Mouse (Mus musculus): ENCODE results near the gene Figla.
A peak's percentile ranks its signal among the peaks of the same experiment; 100 is the strongest.

Gene Figla

DNA sequence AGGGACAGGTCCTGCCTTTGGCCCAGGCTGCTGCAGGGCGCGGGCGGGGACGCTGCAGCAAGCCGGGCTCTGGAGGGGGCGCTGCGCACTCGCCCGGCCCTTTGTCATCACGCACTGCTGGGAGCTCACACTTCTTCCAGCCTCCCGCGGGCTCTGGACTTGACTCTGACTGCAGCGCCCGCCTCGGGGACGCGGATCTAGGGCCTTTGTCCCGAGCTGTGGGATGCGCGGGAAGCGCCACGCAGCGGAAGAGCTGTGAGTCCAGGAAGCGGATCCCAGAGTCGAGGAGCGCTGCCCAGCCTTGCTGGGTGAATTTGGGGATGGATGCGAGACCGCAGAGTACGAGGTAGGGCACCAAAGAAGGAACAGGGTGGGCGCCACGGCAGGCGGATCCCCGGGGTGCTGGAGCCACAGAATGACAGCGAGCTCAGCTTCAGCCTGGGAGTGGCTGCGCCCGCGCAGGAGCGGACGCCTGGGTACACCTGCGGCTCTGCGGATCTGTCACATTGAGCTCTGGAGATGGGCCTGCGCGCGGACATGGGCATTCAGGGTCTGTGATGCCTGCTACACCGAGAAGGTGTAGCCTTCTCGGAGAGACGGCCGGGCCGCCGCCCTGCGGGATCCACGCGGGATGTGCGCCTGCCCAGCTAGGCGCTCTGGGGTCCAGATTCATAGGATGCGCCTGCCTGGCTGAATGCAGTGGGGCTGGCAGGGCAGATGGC is 12.8 kb downstream of the Figla start, which contains the start of gene Add2:
Add2 (plus strand) TSS at position 81 of the 722 bp plus-strand sequence.
- DNase-seq (ENCODE audit: low spot score) = no peak

DNA sequence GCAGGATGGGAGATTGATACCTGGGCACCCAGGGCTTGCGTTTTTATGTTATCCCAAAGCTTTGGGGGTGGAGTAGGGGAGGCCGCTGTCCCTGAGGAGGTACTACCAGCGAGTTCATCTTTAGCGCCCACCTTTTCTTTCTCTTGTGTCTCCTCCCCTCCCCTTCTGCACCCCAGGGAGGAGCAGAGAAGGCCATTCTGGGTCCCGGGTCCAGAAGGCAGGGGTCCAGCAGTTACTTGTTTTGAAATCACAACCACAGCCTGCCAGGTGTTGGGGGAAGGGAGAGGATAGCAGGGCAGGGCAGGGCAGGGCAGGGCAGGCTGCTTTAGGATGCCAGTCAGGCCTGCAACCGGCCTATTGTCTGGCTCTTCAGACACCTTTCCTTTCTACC is 13.3 kb downstream of the Figla start:
- DNase-seq (ENCODE audit: low spot score) = no peak

DNA sequence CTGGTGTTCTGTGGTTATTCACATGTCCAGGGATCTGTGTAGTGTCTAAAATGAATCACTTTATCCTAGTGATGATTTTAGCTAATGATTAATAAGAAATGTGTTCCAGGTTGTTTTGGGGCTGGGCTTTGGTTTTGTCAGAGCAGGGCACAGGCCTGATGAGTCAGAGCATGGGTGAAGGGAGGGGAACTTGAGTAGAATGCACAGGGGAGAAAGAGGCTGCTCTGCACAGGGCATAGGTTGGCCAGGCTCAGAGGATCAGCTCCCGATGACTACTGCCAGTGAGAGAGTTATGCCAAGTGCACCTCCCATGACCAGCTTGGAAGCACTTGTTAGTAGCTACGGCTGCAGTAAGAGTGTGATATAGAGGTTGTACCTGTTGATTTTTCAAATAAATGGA is 15.6 kb downstream of the Figla start:
- DNase-seq (ENCODE audit: low spot score) = no peak

DNA sequence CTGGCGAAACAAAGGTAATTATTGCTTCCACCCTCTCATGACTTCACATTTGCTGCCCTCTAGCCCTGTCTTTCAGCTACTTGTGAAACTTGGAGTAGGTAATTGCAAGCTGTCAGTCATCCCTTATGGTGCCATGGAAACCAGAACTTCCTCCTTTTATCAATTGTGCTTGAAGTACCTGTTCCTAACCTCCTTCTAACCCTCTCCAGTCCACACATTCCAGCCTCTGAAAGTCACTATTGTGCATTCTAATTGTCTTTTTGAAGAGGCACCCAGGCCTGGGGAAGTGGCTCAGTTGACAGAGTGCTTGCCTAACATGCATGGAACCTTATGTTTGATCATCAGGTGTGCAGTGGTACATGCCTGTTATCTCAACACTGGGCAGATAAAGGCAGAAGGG is 17.7 kb downstream of the Figla start:
- DNase-seq (ENCODE audit: low spot score) = no peak

DNA sequence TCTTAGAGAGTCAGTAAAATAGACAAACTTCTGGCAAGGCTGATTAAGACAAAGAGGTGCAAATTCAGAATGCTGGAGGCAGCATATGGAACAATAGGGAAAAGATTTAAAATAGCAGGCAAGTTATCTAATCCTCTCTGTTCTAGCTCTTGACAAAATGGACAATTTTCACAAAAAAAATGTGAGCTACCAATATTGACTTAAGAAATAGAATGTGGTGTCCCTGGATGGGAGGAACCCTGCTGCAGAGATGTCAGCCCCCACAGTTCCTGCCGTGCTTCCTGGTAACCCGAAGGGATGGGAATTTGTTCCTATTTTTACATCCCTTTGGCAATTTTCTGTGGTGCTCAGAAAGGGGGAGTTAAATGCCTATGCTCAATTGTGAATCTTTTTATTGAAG is 22.9 kb downstream of the Figla start:
- DNase-seq (ENCODE audit: low spot score) = no peak

DNA sequence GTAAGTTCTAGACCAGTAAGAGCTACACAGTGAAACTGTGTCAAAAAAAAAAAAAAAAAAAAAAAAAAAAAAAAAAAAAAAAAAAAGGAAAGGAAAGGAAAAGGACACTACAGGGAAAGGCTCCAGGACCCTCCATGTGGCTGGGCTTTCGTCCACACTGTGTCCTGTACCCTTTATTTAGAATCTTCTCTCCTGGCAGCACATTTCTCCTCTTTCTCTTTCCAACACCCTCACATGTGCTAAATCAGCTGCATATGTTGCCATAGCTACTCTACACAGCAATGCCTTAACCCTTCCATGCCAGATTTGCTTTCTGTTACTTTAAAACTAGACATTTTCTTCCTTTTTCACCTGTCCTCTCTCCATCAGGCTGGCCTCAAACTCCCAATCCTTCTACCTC is 24.2 kb downstream of the Figla start:
- no peak for DNase-seq (ENCODE audit: low spot score)

DNA sequence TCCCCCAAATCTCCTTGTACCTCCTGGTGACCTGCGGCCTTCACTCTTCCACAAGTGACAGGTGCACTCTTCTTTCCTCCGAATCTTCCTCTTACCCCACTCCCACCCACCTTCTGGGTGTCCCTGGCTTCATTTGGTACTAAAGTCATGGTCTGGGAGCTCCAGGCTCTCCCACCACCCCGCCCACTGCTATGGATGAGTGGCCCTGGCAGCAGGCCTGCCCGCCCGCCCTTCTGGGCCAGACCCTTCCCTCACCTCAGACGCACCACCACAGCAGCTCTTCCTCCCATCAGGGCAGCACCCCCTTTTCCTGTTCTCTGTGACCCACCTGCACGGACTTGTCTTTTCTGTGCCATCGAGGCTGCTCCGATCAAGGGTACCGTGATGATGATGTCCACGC is 31.5 kb downstream of the Figla start:
- no peak for DNase-seq (ENCODE audit: low spot score)

DNA sequence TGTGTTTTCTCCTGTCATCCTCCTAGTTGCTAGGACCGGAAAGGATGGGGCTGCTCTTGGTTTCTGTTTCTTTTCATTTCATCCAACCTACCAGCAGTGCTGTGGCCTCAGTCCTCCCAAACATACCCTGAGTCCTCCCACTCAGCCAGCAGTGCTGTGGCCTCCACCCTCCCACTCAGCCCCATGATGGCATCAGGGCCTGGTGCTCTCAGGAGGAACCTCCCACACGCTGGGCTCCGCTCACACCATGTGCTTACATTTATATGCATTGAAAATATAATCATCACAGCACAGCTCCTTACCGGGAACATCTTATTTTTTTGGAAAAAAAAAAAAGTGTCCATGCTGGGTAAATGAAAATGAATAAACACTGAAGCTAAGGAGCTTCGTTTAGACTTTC is 32.5 kb downstream of the Figla start:
- no peak for DNase-seq (ENCODE audit: low spot score)

DNA sequence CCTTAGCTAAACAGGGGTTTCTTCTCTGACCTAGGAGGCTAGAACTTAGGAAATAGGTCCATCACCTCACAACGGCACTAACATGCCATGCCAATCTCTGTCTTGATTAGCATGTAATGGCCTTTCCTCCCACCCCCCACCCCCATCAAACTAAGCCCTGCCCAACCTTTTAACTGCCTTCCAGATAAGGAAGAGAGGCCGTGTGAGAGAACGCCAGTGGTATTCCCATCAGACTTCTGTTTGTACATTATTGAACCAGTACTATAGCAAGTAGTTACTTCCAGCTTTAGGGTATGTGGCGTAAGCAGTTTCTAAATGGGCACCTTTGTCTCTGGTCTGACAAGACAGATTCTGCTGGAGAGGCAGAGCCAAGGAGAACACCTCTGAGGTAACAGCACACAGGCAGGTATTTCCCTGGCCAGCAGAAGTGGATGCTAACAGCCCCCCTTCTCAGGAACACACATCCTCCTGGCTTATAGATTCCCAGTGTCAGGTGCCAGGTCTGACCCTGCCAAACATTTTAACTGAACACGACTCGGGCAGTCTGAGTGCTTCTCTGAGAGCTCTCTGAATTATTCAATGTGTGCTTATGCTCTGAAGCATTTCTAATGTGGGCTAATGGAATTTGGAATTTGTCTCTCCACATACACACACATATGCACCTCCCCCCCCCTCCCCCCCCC is 34.8 kb downstream of the Figla start:
- peak; percentile 34 for DNase-seq (ENCODE audit: low spot score)

DNA sequence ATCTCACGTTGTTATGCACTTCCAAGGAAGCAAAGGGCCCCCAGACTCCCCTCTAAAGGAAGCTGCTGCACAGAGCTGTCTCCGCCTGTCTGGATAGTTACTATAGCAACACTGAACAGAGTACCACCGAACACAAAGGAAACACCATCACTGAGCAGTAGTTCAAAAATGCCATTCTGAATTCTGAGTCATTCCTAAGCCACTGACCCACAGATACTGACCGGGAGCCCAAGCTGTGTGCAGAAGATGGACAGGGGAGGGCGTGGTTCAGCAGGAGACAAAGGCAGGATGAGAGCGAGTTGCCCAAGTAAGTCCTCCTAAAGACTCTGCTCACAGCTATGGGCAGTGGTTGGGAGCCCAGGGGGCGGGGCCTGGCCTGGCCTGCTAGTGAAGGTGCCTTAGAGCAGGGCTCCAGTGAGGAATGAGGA is 36.1 kb downstream of the Figla start:
- no peak for DNase-seq (ENCODE audit: low spot score)

DNA sequence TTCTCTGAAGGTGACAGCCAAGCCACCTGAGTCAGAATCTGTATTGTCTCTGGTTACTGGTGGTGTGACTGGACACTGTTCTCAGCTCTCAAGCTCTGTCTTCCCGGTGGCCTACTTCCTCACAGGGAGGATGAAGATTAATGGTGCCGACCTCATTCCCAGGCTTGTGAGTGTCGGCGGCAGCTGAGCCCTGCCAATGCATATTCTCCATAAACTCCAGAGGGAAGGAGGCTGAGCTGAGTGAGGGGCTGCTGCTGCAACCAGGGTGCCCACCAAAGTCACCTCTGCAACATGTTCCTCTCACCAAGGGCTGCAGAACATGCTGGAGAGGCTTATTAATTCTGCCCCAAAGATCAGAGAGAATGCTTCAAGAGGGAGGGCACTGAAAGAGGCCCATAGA is 36.6 kb downstream of the Figla start:
- DNase-seq (ENCODE audit: low spot score) = no peak

DNA sequence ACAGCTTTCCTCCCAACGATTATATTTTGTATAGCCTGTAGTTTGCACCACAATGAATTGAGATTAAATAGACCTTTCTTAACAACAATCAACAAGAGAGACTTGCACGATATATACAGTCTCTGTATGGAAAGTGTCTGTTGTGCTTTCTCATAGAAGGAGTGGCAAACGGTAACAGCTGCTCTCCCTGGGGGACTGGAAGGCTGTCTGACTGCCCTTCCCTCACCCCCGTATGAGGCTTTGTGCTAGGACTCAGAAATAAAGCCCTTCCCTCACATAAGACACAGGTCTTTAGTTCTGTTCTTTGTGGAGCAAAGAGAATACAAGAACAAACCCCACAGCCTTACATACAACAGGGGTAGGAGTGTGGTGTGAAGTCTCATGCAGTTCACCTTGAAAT is 37.1 kb downstream of the Figla start:
- DNase-seq (ENCODE audit: low spot score) = no peak

DNA sequence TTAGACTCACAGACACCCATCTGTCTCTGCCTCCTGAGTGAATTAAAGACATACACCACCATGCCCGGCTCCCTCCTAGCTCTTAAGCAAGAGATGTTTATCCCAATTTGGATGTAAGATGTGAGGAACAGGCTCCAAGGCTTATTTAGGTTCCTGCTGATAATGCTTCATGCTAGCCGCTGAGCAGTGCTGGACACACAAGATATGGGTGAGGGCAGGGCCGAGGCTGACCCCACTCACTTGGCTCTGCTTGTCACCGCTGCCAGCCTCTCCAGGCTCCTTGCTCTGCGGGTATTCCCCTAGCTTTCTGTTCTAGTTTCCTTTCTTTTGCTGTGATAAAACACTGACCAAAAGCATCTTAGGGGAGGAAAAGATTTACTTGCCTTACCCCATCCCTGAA is 37.6 kb downstream of the Figla start:
- no peak for DNase-seq (ENCODE audit: low spot score)

DNA sequence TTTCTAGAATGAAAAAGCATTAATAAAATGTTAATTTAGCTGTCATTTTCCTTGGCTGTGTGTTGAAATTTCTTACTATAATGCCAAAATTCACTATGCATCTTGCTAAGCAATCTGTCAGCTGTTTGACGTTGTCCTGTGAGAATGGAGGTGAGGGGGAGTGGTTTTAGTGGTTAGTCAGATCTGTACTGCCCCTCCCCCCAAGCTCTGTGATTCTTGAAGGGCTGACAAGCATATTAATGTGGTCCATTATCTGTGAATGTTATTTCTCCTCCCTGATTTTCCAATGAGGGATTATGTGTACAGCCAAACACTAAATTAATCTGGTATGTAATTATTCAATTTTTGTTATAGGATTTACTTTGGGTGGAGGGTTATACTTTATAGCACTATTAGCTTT is 42.5 kb downstream of the Figla start:
- no peak for DNase-seq (ENCODE audit: low spot score)

DNA sequence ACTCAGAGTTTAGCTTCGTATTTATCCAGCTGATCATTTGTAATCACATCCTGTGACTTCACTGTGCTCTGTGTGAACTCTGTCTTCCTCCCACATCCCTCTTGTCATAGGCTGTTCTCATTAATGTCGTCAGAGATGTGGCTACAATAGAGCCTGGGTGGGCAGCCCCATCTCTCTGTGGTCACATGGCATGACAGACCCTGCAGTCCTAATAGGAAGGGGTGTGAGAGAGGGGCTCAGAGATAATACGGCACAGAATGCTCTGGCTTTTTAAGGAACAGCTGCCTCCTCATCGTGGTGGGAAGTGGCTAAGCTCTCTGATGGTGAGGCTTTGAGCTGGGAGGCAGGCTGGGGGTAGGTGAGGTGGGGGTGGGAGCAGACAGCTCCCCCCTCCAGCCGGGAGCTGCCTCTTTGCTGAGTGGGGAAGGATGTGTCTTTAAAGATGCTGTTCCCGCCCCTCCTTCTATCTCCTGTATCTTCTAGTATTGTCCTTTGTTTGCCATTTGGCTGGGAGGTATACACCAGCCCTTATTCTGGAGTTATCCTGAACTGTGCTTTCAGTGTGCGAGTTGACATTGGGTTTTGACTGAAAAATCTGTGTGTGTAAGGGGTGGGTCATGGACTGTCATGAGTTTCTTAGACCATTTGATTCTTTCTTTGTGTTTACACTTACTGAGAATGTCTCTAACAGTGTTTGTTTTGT is 43.3 kb downstream of the Figla start:
- no peak for DNase-seq (ENCODE audit: low spot score)

DNA sequence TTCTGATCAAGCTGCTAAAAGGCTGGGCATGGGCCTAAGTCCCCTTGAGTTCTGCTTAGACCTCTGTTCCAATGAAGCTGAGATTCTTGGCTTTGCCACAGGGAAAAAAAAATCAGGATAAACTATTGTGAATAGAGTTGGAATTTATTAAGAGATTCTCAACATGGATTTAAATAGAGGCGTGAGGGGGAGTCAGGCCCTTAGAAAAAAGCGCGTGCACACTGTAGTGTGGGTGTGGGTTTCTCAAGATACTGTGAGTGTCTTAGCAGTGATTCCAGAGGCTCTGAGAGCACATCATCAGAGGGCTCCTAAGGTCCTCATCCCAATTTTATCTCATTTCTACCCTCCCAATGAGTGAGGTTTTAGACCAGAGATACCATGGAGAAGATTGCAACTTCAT is 44.2 kb downstream of the Figla start:
- DNase-seq (ENCODE audit: low spot score) = no peak

DNA sequence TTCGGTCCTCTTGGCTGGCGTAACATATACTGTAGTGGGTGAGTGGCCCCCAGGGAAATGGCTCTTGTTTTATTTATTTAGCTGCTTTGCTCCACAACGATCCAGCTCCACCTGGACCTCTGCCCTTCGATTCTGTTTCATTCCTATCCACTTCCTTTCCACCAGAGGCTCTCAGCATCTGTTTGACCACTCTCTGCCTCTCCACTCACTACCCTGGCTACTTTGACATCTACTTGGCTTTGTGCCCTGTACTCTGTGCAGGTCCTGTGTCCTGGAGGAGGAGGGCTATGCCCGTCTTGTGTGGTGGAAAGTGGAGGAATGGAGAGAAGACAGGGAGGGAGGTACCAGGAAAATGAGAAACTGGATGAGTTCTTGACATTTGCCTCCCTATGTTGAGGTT is 46.3 kb downstream of the Figla start:
- no peak for DNase-seq (ENCODE audit: low spot score)

DNA sequence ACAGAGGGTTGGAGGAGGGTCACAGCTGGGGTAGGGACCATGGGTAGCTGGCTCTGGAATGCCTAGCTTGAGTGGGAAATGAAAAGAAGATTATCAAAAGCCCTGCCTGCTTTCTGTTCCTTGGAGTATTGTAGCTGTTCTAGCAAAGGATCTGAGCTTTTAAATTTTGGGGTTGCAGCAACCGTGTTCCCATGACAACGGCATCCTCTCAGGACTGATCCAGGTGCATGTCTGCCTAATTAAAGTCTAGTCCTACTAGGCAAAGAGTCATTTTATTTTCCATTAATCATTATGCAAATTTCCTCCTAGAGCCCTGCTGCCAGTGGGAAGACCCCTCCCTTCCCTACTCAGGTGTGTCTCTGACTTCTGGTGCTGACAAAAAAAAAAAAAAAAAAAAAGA is 46.7 kb downstream of the Figla start:
- DNase-seq (ENCODE audit: low spot score) = no peak

DNA sequence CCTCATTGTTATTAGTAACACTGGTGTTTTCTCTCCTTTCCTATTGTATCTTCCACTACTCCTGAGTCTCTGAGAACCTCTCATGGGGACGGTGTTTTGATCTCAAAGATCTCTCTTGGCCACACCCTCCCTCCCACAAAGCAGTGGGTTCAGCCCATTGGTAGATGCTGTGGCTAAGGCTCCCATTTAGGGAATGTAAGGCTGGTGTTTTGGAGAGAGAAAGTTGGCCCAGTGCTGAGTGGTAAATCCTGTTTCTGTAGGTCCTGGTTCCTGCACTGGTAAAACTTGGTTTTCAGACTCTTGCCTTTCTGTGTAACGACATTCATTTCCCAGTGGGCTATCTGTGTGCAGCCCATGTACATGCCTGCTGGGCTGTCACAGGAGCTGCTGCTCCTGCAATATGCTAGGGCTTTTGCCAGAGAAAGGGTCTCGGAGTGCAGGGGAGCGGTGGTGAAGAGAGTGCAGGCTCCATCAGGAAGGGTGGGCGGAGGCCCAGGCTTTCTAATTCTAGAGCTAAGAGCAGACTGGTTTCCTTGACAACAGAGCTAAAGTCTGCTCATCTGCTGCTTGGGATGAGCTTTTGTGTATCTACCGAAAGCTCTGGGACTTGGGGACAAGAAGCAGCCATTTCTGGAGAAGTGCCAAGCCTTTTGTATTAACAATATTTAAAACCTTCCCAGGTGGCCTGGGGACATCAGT is 48.5 kb downstream of the Figla start:
- DNase-seq (ENCODE audit: low spot score) = no peak

DNA sequence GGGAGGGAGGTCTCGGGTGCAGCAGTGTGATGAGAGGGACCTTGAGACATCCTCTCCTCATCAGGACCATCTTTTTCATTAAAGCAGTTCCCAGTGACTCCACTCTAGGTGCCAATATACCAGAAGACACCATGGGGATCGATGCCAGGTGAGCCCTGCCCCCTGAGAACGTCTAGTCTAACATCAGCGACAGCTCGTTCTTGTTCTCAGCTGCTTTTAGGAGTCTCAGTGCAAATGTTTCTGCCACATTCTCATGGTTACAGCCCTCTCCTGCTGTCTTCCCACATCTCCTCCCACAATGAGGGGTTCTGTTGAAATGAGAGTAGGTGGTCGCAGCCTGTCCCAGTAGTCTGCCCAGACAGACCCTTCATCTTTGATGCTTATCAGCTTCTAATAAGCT is 50.8 kb downstream of the Figla start:
- DNase-seq (ENCODE audit: low spot score) = no peak

DNA sequence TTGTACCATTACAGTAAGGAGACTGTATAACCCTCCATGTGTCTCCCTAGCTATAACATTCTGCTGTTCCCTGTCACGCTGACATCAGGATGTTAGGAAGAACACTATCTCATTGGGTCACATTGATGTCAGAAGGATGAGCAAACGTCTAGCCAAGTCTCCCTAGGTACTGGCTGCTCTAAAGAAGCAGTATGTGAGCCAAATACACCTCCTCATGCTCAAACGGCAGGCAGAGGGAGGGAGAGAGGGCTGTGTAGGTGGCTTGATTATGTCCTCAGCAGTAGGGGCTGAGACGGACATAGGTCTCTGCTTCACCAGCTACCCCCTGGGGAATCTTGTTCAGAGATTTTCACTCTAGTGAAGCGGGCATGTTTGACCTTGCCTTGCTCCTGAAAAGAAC is 51.2 kb downstream of the Figla start:
- DNase-seq (ENCODE audit: low spot score) = no peak

DNA sequence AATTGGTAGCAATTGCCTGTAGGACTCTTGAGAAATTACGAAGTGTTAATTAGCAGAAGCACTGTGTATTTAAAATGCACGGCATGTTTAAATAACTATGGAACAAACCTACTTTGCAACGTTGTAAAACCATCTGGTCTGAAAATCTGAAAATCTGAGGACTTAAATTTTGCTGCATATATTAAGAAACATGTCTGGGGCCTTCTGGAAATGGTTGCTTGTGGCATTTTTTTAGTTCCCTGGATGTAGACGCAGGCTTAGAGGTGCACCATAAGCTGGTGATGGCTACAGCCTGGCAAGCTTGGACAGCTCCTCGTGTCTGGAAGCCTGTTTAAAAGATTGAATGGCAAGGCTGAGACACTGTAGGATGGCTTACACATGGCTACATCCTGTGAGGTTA is 53.0 kb downstream of the Figla start:
- DNase-seq (ENCODE audit: low spot score) = no peak

DNA sequence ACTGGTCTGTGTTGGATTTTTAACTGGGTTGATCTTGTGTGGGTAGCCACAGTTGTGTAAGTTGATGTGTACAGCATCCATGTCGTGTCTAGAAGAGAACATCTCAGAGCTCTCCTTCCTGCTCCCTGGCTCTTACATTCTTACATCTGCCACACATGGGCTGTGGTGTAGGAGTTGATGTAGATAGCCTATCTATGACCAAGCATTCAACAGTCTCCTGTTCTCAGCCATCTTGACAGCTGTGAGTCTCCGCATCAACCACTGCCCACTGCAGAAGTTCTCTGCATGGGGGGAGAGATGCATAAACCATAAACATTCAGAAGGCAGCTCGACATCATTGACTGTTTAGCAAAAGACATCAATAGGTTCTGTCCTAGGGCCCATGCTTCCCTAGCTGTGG is 53.9 kb downstream of the Figla start:
- no peak for DNase-seq (ENCODE audit: low spot score)
